Mouse (Mus musculus) lung, postnatal 0 days (tissue): ENCODE data around the gene Selenop. TPM values are rescaled to one million over a fixed set of nuclear protein-coding genes. Genes with fewer than 3 reads are reported as not detected.

Experiments used
- ATAC-seq: fragments of 200-750 bp; cut with Nextera tagmentation; 2 replicates; pipeline ENCODE4 v1.8.0; 2017; ENCODE audit warnings: moderate library complexity
- DNase-seq: peaks from one replicate; pipeline ENCODE4 v3.0.0-alpha.2; 2016; ENCODE audit warnings: low spot score
- H3K27ac ChIP-seq: fragments of 300-500 bp; sonication (generic); 2 replicates; pipeline ENCODE4 v1.5.1; 2014; ENCODE audit warnings: antibody characterized with exemption, mild to moderate bottlenecking, low read length, mixed read lengths
- H3K27me3 ChIP-seq: fragments of 300-500 bp; sonication (generic); replicated peaks from 2 replicates; pipeline ENCODE4 v1.6.1; 2014; ENCODE audit warnings: low read length, mixed read lengths; ENCODE audit not compliant: insufficient read depth
- H3K36me3 ChIP-seq: fragments of 300-500 bp; sonication (generic); 2 replicates; pipeline ENCODE4 v1.6.1; 2014; ENCODE audit warnings: low read length, mixed read lengths; ENCODE audit not compliant: insufficient read depth
- H3K4me1 ChIP-seq: fragments of 300-500 bp; sonication (generic); 2 replicates; pipeline ENCODE4 v1.6.1; 2014; ENCODE audit warnings: antibody characterized with exemption, low read depth, low read length, mixed read lengths; ENCODE audit not compliant: insufficient read depth
- H3K4me2 ChIP-seq: fragments of 300-500 bp; sonication (generic); replicated peaks from 2 replicates; pipeline ENCODE4 v1.6.1; 2014; ENCODE audit warnings: low read depth, mild to moderate bottlenecking, low read length, moderate library complexity, mixed read lengths
- H3K4me3 ChIP-seq: fragments of 300-500 bp; sonication (generic); 2 replicates; pipeline ENCODE4 v1.5.1; 2014; ENCODE audit warnings: low read depth, low read length
- H3K9ac ChIP-seq: fragments of 300-500 bp; sonication (generic); replicated peaks from 2 replicates; pipeline ENCODE4 v1.6.1; 2014; ENCODE audit warnings: low read depth, mild to moderate bottlenecking
- H3K9me3 ChIP-seq: fragments of 300-500 bp; sonication (generic); 2 replicates; pipeline ENCODE4 v1.6.1; 2016; ENCODE audit warnings: low read length, mixed read lengths
- CTCF ChIP-seq: IDR thresholded peaks from 2 replicates; pipeline ENCODE4 v1.5.1; 2016; ENCODE audit warnings: antibody characterized with exemption, mild to moderate bottlenecking
- EP300 ChIP-seq: IDR thresholded peaks from 2 replicates; pipeline ENCODE4 v1.6.1; 2016; ENCODE audit warnings: antibody characterized with exemption, mild to moderate bottlenecking, control low read depth
- WGBS: fragments of 180-500 bp; shearing (Covaris S2); extraction: QIAGEN DNeasy Blood & Tissue Kit; methylation state at CpG from one replicate; pipeline ENCODE4 v1.1.7; 2014; 5-methylcytosine and 5-hydroxymethylcytosine counted together
- polyA plus RNA-seq: library from polyadenylated mRNA; unstranded; fragments of >200 nt; fragmentation: Nextera tagmentation; extraction: Ambion mirVana; gene quantifications from 2 replicates; pipeline ENCODE4 v1.2.1, GENCODE M21; 2015

Selenop gene
- polyA plus RNA-seq, 1 experiment from 2014 or later = 404 TPM

GRCm38 (mm10) chr15:3316617-3317016 is 48.3 kb downstream of the Selenop start:
- H3K4me3 ChIP-seq = no peak overlapping the region
- H3K4me2 ChIP-seq = no peak overlapping the region
- H3K9me3 ChIP-seq = no peaks in the 10 kb centered on the region
- H3K4me1 ChIP-seq = no peaks in the 10 kb centered on the region; the same call in 1 of the 2 replicates
- H3K36me3 ChIP-seq = peaks cover 9% of the 10 kb centered on the region
- H3K27ac ChIP-seq = peak overlapping the region; percentile 15; the same call in 1 of the 2 replicates
- DNase-seq (peak; percentile 60), ATAC-seq (peak; percentile 52)
- 59% methylated on average over 2 of the region's 2 CpGs for WGBS
- H3K9ac ChIP-seq = no peak overlapping the region
- no peak for TF ChIP-seq CTCF
- TF ChIP-seq EP300 = no peak
- no peaks in the 10 kb centered on the region for H3K27me3 ChIP-seq

DNA sequence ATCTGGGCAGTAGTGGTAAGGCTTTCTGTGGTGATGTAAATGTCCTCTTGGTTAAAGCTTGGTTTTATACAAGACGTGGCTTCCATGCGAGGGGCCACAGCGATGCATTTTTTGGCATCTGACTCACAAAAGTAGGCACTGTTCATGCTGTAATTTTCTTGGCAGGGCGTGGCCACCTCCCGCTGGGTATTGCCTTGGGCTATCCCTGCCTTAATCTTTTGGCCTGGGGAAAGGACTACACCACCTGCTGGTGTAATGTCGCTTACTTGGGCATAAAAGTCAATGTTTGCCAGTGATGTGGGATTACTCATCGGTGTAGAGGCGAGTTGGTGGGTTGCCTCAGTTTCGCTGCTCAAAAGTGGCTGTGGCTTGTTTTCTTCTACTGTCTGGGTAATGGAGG is 51.6 kb downstream of the Selenop start:
- H3K27ac ChIP-seq = no peak overlapping the region
- DNase-seq (no peak), ATAC-seq (no peak)
- H3K4me3 ChIP-seq = no peak overlapping the region
- no peak overlapping the region for H3K9ac ChIP-seq
- no peaks in the 10 kb centered on the region for H3K9me3 ChIP-seq
- H3K4me1 ChIP-seq = no peaks in the 10 kb centered on the region; the same call in 1 of the 2 replicates
- peaks cover 9% of the 10 kb centered on the region for H3K36me3 ChIP-seq
- H3K27me3 ChIP-seq = no peaks in the 10 kb centered on the region
- no peak overlapping the region for H3K4me2 ChIP-seq
- TF ChIP-seq CTCF = no peak
- no peak for TF ChIP-seq EP300
- WGBS = 91% methylated on average over 9 of the region's 9 CpGs

DNA sequence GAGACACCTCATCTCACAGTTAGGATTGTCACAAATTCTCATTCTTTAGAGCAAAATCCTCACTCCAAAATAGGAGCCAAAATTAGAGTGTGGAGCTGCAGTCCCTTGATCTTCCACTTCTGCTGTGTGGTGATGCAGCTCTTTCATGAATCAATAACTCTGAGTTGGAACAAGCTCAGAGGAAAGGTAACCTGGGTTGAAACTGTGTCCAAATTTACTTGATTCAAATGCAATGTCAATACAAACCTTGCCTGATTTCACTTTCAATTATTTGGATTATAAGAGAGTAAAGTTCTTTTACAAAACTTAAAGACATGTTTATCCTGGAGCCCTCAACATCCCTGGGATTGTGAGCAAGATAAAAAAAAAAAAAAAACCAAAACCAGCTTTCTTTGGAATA is 54.7 kb downstream of the Selenop start:
- H3K4me1 ChIP-seq = no peaks in the 10 kb centered on the region
- TF ChIP-seq EP300 (no peak), CTCF (no peak)
- no peak overlapping the region for H3K9ac ChIP-seq
- no peaks in the 10 kb centered on the region for H3K9me3 ChIP-seq
- H3K4me2 ChIP-seq = no peak overlapping the region
- H3K4me3 ChIP-seq = no peak overlapping the region
- H3K36me3 ChIP-seq = peaks cover 9% of the 10 kb centered on the region
- DNase-seq = no peak
- no peak for ATAC-seq
- no peak overlapping the region for H3K27ac ChIP-seq
- no peaks in the 10 kb centered on the region for H3K27me3 ChIP-seq

Other genes starting within 250 kb of the Selenop start
- 1.7 and 2.2 TPM in 2 replicates for gene Ccdc152, start 35.0 kb downstream of the Selenop start, polyA plus RNA-seq